Mouse (Mus musculus) frontal cortex, postnatal 25 days (tissue): Measurements from ENCODE around the gene Nkiras2.
"Not testable (repeated sequence)": the region's sequence is repeated elsewhere in the genome, so short reads cannot be mapped to it uniquely, and the experiment has no call there.

Source experiments
- DNase-seq, 2 experiments: peaks; one replicate each; pipeline ENCODE4 v3.0.0; 2022; ENCODE audit warnings: low spot score in 2 of 2

The Nkiras2 gene

GRCm38 (mm10) chr11:100628862-100629352 lies 9.9 kb downstream of the Nkiras2 start:
- DNase-seq: no peak

GRCm38 (mm10) chr11:100634530-100634929 lies 15.5 kb downstream of the Nkiras2 start:
- no peak for DNase-seq

- peak; percentile 34 to 47 for DNase-seq
Measured at GRCm38 (mm10) chr11:100640159-100640906, 21.3 kb downstream of the Nkiras2 start.

- no peak for DNase-seq
Measured at GRCm38 (mm10) chr11:100643612-100644575, 24.9 kb downstream of the Nkiras2 start.

- no peak for DNase-seq
Measured at GRCm38 (mm10) chr11:100646265-100646664, 27.2 kb downstream of the Nkiras2 start.

- no peak for DNase-seq
Measured at GRCm38 (mm10) chr11:100648405-100648804, 29.4 kb downstream of the Nkiras2 start.

GRCm38 (mm10) chr11:100651205-100651604 lies 32.2 kb downstream of the Nkiras2 start:
- no peak for DNase-seq

- no peak for DNase-seq
Measured at GRCm38 (mm10) chr11:100651748-100652147, 32.7 kb downstream of the Nkiras2 start.

- not testable (repeated sequence) for DNase-seq
Measured at GRCm38 (mm10) chr11:100655589-100655988, 36.5 kb downstream of the Nkiras2 start.

- DNase-seq: no peak
Measured at GRCm38 (mm10) chr11:100656458-100656857, 37.4 kb downstream of the Nkiras2 start.

- no peak for DNase-seq
Measured at GRCm38 (mm10) chr11:100659806-100660205, 40.8 kb downstream of the Nkiras2 start.

- no peak for DNase-seq
Measured at GRCm38 (mm10) chr11:100671049-100671448, 52.0 kb downstream of the Nkiras2 start.

GRCm38 (mm10) chr11:100671956-100672355 lies 52.9 kb downstream of the Nkiras2 start:
- no peak for DNase-seq

- DNase-seq: no peak
Measured at GRCm38 (mm10) chr11:100673169-100673568, 54.1 kb downstream of the Nkiras2 start.
